Mouse (Mus musculus) midbrain, postnatal 0 days (tissue): ENCODE results near the gene Vps51. TPM values are rescaled to one million over a fixed set of nuclear protein-coding genes. Genes with fewer than 3 reads are reported as not detected.

Experiments
- ATAC-seq: fragments of 200-750 bp; cut with Nextera tagmentation; 2 replicates; pipeline ENCODE4 v1.8.0; 2017; ENCODE audit warnings: moderate number of reproducible peaks, mild to moderate bottlenecking, moderate TSS enrichment, moderate library complexity; ENCODE audit not compliant: low FRiP score
- DNase-seq: peaks from one replicate; pipeline ENCODE4 v3.0.0-alpha.2; 2015; ENCODE audit warnings: low spot score
- H3K27ac ChIP-seq: fragments of 300-500 bp; sonication (generic); 2 replicates; pipeline ENCODE4 v1.5.1; 2014; ENCODE audit warnings: low read depth, mild to moderate bottlenecking, low read length, mixed read lengths
- H3K27me3 ChIP-seq: fragments of 300-500 bp; sonication (generic); 2 replicates; pipeline ENCODE4 v1.6.1; 2014; ENCODE audit warnings: low read length, control low read depth, mixed read lengths; ENCODE audit not compliant: insufficient read depth
- H3K36me3 ChIP-seq: fragments of 300-500 bp; sonication (generic); 2 replicates; pipeline ENCODE4 v1.6.1; 2014; ENCODE audit warnings: low read length, control low read depth, mixed read lengths; ENCODE audit not compliant: insufficient read depth
- H3K4me1 ChIP-seq: fragments of 300-500 bp; sonication (generic); 2 replicates; pipeline ENCODE4 v1.6.1; 2014; ENCODE audit warnings: mild to moderate bottlenecking, control low read depth, antibody characterized with exemption, low read length, mixed read lengths; ENCODE audit not compliant: insufficient read depth
- H3K4me2 ChIP-seq: fragments of 300-500 bp; sonication (generic); 2 replicates; pipeline ENCODE4 v1.6.1; 2014; ENCODE audit warnings: low read depth, mild to moderate bottlenecking, low read length, mixed read lengths; ENCODE audit not compliant: poor library complexity, severe bottlenecking
- H3K4me3 ChIP-seq: fragments of 300-500 bp; sonication (generic); 2 replicates; pipeline ENCODE4 v1.5.1; 2014; ENCODE audit warnings: low read depth, mild to moderate bottlenecking, low read length, moderate library complexity
- H3K9ac ChIP-seq: fragments of 300-500 bp; sonication (generic); replicated peaks from 2 replicates; pipeline ENCODE4 v1.6.1; 2014; ENCODE audit warnings: mild to moderate bottlenecking, low read length, moderate library complexity, mixed read lengths; ENCODE audit not compliant: poor library complexity, severe bottlenecking
- H3K9me3 ChIP-seq: fragments of 300-500 bp; sonication (generic); 2 replicates; pipeline ENCODE4 v1.6.1; 2016; ENCODE audit warnings: low read length, control low read depth
- CTCF ChIP-seq: IDR thresholded peaks from 2 replicates; pipeline ENCODE4 v1.5.1; 2016; ENCODE audit warnings: antibody characterized with exemption, mild to moderate bottlenecking
- WGBS: fragments of 180-500 bp; shearing (Covaris S2); extraction: QIAGEN DNeasy Blood & Tissue Kit; methylation state at CpG from one replicate; pipeline ENCODE4 v1.1.7; 2014; 5-methylcytosine and 5-hydroxymethylcytosine counted together
- polyA plus RNA-seq: library from polyadenylated mRNA; unstranded; fragments of >200 nt; fragmentation: Nextera tagmentation; extraction: Ambion mirVana; gene quantifications from 2 replicates; pipeline ENCODE4 v1.2.1, GENCODE M21; 2015
- total RNA-seq: library from RNA; depleted of rRNA; stranded (reverse); fragments of >200 nt; gene quantifications from 2 replicates; pipeline ENCODE4 v1.2.3, GENCODE M21; 2014

The Vps51 gene
- total and polyA plus RNA-seq, 2 experiments from 2014 or later: 92.4 to 95.7 TPM

DNA sequence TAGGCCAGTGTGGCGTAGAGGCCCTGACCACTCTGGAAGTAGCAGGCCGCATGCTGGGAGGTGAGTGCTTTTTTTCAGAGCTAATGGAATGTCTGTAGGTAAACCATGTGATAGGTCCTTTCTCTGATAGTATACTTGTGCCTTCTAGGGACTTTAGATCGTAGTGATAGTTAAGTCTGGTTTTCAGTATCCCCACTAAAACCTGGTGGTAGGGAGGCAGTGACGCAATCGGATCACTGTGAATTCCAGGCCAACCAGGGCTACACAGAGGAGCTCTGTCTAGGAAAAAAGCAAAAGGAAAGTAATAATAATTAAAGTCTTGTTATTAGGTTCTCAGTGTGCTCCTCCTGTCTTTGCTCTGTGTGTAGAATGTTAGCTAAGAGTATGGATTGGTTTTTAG lies 18.5 kb downstream of the Vps51 start:
- DNase-seq: no peak
- H3K4me2 ChIP-seq: peak overlapping the region; percentile 85
- no peaks in the 10 kb centered on the region for H3K27me3 ChIP-seq
- H3K9ac ChIP-seq: peak overlapping the region; percentile 85
- H3K9me3 ChIP-seq: no peaks in the 10 kb centered on the region
- H3K4me3 ChIP-seq: peak overlapping the region; percentile 53
- WGBS: 37% methylated on average over 5 of the region's 5 CpGs
- H3K27ac ChIP-seq: no peak overlapping the region
- peaks cover 13% of the 10 kb centered on the region for H3K4me1 ChIP-seq
- TF ChIP-seq CTCF: no peak
- ATAC-seq: no peak
- peaks cover 7% of the 10 kb centered on the region for H3K36me3 ChIP-seq

DNA sequence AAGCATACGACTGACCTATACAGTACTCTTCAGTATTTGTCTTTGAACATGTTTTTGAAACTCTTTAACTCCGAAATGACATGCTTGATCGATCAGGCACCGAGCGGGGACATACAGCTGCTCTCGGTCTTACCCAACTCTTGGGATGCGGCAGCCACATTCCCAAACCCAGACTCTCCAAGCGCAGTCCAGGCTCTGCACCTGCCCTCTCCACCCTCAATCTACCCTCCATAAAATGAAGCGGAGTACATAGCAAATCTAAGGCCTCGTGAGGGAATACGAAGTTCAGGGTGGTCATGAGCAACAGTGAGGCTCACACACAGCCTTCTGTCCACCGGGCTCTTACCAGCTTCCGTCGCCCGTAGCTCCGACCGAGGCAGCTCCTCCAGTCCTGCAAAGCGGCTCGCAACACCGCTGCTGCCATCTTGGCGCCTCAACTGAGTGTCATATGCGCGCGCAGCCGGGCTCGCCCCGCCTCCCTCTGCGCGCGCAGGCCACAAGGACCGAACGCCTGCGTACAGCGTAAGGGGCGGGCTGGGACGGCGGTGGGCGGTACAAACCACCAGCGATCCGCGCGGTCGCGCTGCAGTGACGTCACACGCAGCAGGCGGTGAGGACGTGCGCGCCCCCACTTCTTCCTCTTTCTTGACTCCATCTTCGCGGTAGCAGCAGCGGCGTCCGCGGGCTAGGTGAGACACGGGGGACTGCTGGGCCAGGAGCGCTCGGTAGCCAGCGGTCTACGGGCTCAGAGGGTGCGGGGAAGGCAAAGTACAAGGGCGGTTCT lies 19.5 kb downstream of the Vps51 start, which contains the start of the genes Mrpl49 and Fau:
Mrpl49 (minus strand) TSS at position 473 of the 784 bp plus-strand sequence.
Fau (plus strand) TSS at position 532 of the 784 bp plus-strand sequence.
- DNase-seq: peak; percentile 99
- no peak for TF ChIP-seq CTCF
- peak; percentile 89 for ATAC-seq
- peak within 1 kb of the TSS; percentile 85 for H3K9ac ChIP-seq
- peaks cover 16% of the 10 kb centered on the region for H3K36me3 ChIP-seq
- H3K4me2 ChIP-seq: peak within 1 kb of the TSS; percentile 85
- H3K4me1 ChIP-seq: peaks cover 12% of the 10 kb centered on the region
- H3K4me3 ChIP-seq: peak within 1 kb of the TSS; percentile 53
- H3K27ac ChIP-seq: peak within 1 kb of the TSS; percentile 79
- under 1% methylated on average over 63 of the region's 63 CpGs for WGBS
- no peaks in the 10 kb centered on the region for H3K9me3 ChIP-seq
- no peaks in the 10 kb centered on the region for H3K27me3 ChIP-seq

DNA sequence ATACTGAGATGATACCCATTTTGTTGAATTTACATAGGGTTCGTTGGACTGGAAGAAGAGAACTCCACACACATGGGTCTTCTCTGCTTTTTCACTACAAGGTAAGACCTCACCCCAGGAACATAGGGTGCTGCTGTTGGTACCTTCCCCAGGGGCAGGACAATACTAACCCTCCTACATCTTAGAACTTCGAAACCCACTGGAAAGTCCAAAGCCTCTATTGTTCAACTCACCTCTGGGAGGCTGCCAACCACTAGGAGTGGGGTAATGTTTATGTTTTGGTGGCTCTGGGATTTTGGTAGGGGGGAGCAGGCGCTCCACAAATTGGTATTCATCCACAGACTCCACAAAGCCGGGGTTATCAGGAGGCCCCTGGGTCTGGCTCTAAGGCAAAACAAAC lies 20.3 kb downstream of the Vps51 start:
- no peak overlapping the region for H3K27ac ChIP-seq
- no peak for ATAC-seq
- no peak for DNase-seq
- no peaks in the 10 kb centered on the region for H3K27me3 ChIP-seq
- no peak for TF ChIP-seq CTCF
- peak overlapping the region; percentile 74 for H3K4me2 ChIP-seq
- peak overlapping the region; percentile 78 for H3K9ac ChIP-seq
- 57% methylated on average over 4 of the region's 4 CpGs for whole genome bisulfite sequencing
- no peaks in the 10 kb centered on the region for H3K9me3 ChIP-seq
- peaks cover 24% of the 10 kb centered on the region for H3K36me3 ChIP-seq
- peak overlapping the region; percentile 53 for H3K4me3 ChIP-seq
- H3K4me1 ChIP-seq: peaks cover 6% of the 10 kb centered on the region; the same call in 1 of the 2 replicates

DNA sequence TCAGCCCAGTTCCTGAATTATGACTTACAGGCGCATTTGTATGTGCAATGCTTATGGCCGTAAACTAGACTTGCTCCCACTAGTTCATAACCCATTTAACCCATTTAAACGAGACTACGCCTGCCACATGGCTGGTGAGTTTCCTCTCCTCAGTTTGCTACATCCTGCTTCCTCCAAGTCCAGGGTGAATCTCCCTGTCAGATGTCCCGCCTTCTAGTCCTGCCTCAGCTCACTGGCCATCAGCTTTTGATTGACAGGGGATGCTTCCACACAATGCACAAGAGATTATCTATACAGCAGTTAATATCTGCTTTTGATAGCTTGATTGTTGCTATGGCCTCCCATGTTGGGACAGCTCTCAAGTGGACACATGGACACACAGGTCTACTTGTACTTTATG lies 22.7 kb downstream of the Vps51 start:
- H3K4me3 ChIP-seq: no peak overlapping the region
- no peak overlapping the region for H3K27ac ChIP-seq
- peaks cover 6% of the 10 kb centered on the region; the same call in 1 of the 2 replicates for H3K4me1 ChIP-seq
- no peaks in the 10 kb centered on the region for H3K27me3 ChIP-seq
- no peak for ATAC-seq
- H3K36me3 ChIP-seq: peaks cover 48% of the 10 kb centered on the region
- no peak for TF ChIP-seq CTCF
- no peak overlapping the region for H3K9ac ChIP-seq
- H3K4me2 ChIP-seq: no peak overlapping the region
- no peaks in the 10 kb centered on the region for H3K9me3 ChIP-seq
- 86% methylated on average over 5 of the region's 5 CpGs for WGBS
- no peak for DNase-seq

DNA sequence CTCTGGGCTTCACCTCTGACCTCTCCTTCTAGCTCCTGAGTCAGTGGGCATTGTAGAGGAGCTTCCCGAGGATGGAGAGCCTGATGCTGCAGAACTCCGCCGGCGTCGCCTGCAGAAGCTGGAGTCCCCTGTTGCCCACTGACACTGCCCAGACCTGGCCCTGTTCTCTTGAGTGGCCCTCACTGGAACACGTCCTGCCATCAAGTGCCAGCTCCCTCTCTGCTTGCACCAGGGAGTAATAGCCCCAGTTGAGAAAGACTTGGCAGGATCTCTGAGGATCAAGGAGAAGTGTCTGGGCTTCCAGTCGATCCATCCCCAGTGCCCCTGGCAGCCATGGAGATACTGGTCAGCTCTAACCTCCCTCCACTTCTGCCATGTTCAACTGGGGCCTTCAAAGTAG lies 24.5 kb downstream of the Vps51 start:
- H3K4me1 ChIP-seq: 0 out of 2 replicates have a peak, but pooled peaks cover 7% of the 10 kb centered on the region
- peaks cover 61% of the 10 kb centered on the region for H3K36me3 ChIP-seq
- DNase-seq (no peak), ATAC-seq (no peak)
- H3K9me3 ChIP-seq: no peaks in the 10 kb centered on the region
- no peaks in the 10 kb centered on the region for H3K27me3 ChIP-seq
- no peak overlapping the region for H3K4me2 ChIP-seq
- no peak overlapping the region for H3K4me3 ChIP-seq
- WGBS: 86% methylated on average over 7 of the region's 7 CpGs
- H3K27ac ChIP-seq: no peak overlapping the region
- no peak overlapping the region for H3K9ac ChIP-seq
- TF ChIP-seq CTCF: no peak

DNA sequence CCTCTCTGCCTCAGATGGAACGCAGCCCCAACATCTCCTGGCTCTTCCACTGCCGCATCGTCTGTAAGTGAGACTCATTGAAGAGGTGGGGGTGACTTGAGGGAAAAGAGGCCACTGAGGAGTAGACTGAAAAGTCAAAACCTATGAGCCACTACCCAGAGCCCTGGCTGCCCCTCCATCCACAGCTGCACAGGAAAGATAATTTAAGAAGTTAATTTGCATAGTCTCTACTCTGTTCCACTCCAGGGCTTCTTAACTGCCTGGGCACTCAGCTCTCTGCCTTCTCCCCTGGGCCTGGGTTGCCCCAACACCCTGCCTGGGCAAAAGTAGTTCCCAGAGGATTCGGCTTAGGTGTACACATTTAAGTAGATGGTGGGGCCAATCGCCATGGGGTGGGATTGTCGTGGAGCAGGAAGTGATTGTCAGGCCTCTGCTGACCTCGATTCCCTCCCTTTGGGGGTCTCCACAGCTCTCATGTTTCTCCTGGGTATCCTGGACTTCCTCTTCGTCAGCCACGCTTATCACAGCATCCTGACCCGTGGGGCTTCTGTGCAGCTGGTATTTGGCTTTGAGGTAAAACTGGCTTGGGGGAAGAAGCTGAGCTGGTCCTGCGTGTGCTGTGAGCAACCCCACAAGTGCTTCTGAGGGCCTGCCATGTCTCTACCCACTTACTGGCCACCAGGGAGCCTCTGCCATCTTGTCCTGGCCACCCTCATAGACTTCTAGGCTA lies 28.2 kb downstream of the Vps51 start:
- ATAC-seq: no peak
- H3K9ac ChIP-seq: no peak overlapping the region
- TF ChIP-seq CTCF: no peak
- H3K4me2 ChIP-seq: no peak overlapping the region
- DNase-seq: no peak
- no peak overlapping the region for H3K4me3 ChIP-seq
- no peaks in the 10 kb centered on the region for H3K27me3 ChIP-seq
- H3K36me3 ChIP-seq: peaks cover 56% of the 10 kb centered on the region
- H3K27ac ChIP-seq: no peak overlapping the region
- H3K9me3 ChIP-seq: no peaks in the 10 kb centered on the region
- WGBS: 86% methylated on average over 11 of the region's 11 CpGs
- H3K4me1 ChIP-seq: peaks cover 10% of the 10 kb centered on the region
